In genomic region chr4:147432443-147432790, GRCm38 (mm10) we compare ENCODE assay signal across 12 mouse cellular contexts. TPM values are rescaled to one million over a fixed set of nuclear protein-coding genes. Genes with fewer than 3 reads are reported as not detected.
DNase-seq lines count a peak whose midpoint lies in the region; ATAC-seq lines count a peak whose summit lies in the region.
"Had no signal": no experiment of that assay in that cellular context is flagged by ENCODE, and none has a peak within 500 bp of the region (broad histone marks: within the 10 kb centered on the region; RNA-seq: fewer than 3 reads in every experiment).

No protein-coding gene starts in this region.

- no peak overlapping the region for H3K27ac ChIP-seq in kidney, embryonic 15.5 days
- no peak overlapping the region for H3K27ac ChIP-seq in embryonic facial prominence, embryonic 14.5 days (replicated peaks; ENCODE audit: low read depth, low read length)
- no peak overlapping the region for H3K27ac ChIP-seq in hindbrain, embryonic 14.5 days
- H3K27ac ChIP-seq in midbrain, embryonic 13.5 days: no peak overlapping the region

- H3K27me3 ChIP-seq in kidney, embryonic 15.5 days: no peaks in the 10 kb centered on the region
- H3K27me3 ChIP-seq in embryonic facial prominence, embryonic 14.5 days (replicated peaks; ENCODE audit: control insufficient read depth, insufficient read depth, low read length): no peaks in the 10 kb centered on the region
- H3K27me3 ChIP-seq in hindbrain, embryonic 14.5 days (ENCODE audit: control insufficient read depth, insufficient read depth, low read length): no peaks in the 10 kb centered on the region
- H3K27me3 ChIP-seq in midbrain, embryonic 13.5 days: no peaks in the 10 kb centered on the region
- H3K27me3 ChIP-seq: megakaryocyte, embryonic 14.5 days had no signal

- DNase-seq in kidney, adult 8-10 months: no peak
- no peak for DNase-seq in embryonic facial prominence, embryonic 14.5 days (ENCODE audit: low spot score)
- peak; percentile 26 for DNase-seq in hindbrain, embryonic 14.5 days (ENCODE audit: low spot score)
- no peak for DNase-seq in cerebellum, postnatal 36 days
- no peak for DNase-seq in gastrocnemius, postnatal 4 days (ENCODE audit: low spot score in 2 of 2)
- DNase-seq in adrenal gland, adult 2 months: no peak
- DNase-seq: heart, adult 18-20 months; right cerebral cortex, postnatal 25 days had no signal

- WGBS in kidney, embryonic 15.5 days: 85% methylated on average over 1 of the region's 1 CpGs
- WGBS in embryonic facial prominence, embryonic 14.5 days: 93% methylated on average over 1 of the region's 1 CpGs
- 91% methylated on average over 1 of the region's 1 CpGs for WGBS in hindbrain, embryonic 14.5 days
- 87% methylated on average over 1 of the region's 1 CpGs for WGBS in midbrain, embryonic 13.5 days

- H3K4me1 ChIP-seq in kidney, embryonic 15.5 days: no peaks in the 10 kb centered on the region
- no peaks in the 10 kb centered on the region for H3K4me1 ChIP-seq in embryonic facial prominence, embryonic 14.5 days (ENCODE audit: control insufficient read depth, insufficient read depth, low read length)
- H3K4me1 ChIP-seq in hindbrain, embryonic 14.5 days (replicated peaks; ENCODE audit: control insufficient read depth, insufficient read depth, low read length): no peaks in the 10 kb centered on the region
- no peaks in the 10 kb centered on the region for H3K4me1 ChIP-seq in midbrain, embryonic 13.5 days (replicated peaks)
- H3K4me1 ChIP-seq: megakaryocyte, embryonic 14.5 days had no signal

- H3K36me3 ChIP-seq in kidney, embryonic 15.5 days: no peaks in the 10 kb centered on the region
- H3K36me3 ChIP-seq in embryonic facial prominence, embryonic 14.5 days (ENCODE audit: control insufficient read depth, insufficient read depth, low read length): no peaks in the 10 kb centered on the region
- no peaks in the 10 kb centered on the region for H3K36me3 ChIP-seq in hindbrain, embryonic 14.5 days (replicated peaks; ENCODE audit: control insufficient read depth, insufficient read depth)
- no peaks in the 10 kb centered on the region for H3K36me3 ChIP-seq in midbrain, embryonic 13.5 days
- H3K36me3 ChIP-seq: G1E had no signal

- H3K4me3 ChIP-seq in kidney, embryonic 15.5 days (replicated peaks): no peak overlapping the region
- H3K4me3 ChIP-seq in embryonic facial prominence, embryonic 14.5 days (ENCODE audit: low read depth, low read length): no peak overlapping the region
- no peak overlapping the region for H3K4me3 ChIP-seq in hindbrain, embryonic 14.5 days (replicated peaks; ENCODE audit: low read length)
- no peak overlapping the region for H3K4me3 ChIP-seq in midbrain, embryonic 13.5 days (replicated peaks)
- H3K4me3 ChIP-seq: megakaryocyte, embryonic 14.5 days had no signal

- H3K9ac ChIP-seq in kidney, embryonic 15.5 days: no peak overlapping the region
- no peak overlapping the region for H3K9ac ChIP-seq in embryonic facial prominence, embryonic 14.5 days (ENCODE audit: low read depth, low read length)
- no peak overlapping the region for H3K9ac ChIP-seq in hindbrain, embryonic 14.5 days
- H3K9ac ChIP-seq in midbrain, embryonic 13.5 days (replicated peaks): no peak overlapping the region

- no peak overlapping the region for H3K4me2 ChIP-seq in kidney, embryonic 15.5 days
- no peak overlapping the region for H3K4me2 ChIP-seq in embryonic facial prominence, embryonic 14.5 days (ENCODE audit: low read depth, low read length)
- no peak overlapping the region for H3K4me2 ChIP-seq in hindbrain, embryonic 14.5 days (replicated peaks)
- H3K4me2 ChIP-seq in midbrain, embryonic 13.5 days (replicated peaks): no peak overlapping the region

- peak; percentile 9 for ATAC-seq in kidney, embryonic 15.5 days (replicated peaks; ENCODE audit: low FRiP score)
- ATAC-seq in embryonic facial prominence, embryonic 14.5 days (ENCODE audit: low read depth): peak; percentile 24; the same call in 1 of the 2 replicates
- peak; percentile 29; the same call in 1 of the 2 replicates for ATAC-seq in hindbrain, embryonic 14.5 days (ENCODE audit: low FRiP score)
- peak; percentile 47 for ATAC-seq in midbrain, embryonic 13.5 days

- H3K9me3 ChIP-seq in kidney, embryonic 15.5 days (replicated peaks): peaks cover 37% of the 10 kb centered on the region
- H3K9me3 ChIP-seq in embryonic facial prominence, embryonic 14.5 days (ENCODE audit: control insufficient read depth, low read length): peaks cover 62% of the 10 kb centered on the region
- peaks cover 68% of the 10 kb centered on the region for H3K9me3 ChIP-seq in hindbrain, embryonic 14.5 days (ENCODE audit: control insufficient read depth, low read length)
- peaks cover 46% of the 10 kb centered on the region for H3K9me3 ChIP-seq in midbrain, embryonic 13.5 days

RNA-seq across cellular contexts. Expression of gene Zfp982, which starts 59.8 kb away (rescaled TPM):
- polyA plus RNA-seq in kidney, embryonic 15.5 days (2015; fragmentation: Nextera tagmentation; extraction: Ambion mirVana): 7.7 and 8.0 TPM in 2 replicates
- 4.2 and 5.8 TPM in 2 replicates for polyA plus RNA-seq in embryonic facial prominence, embryonic 14.5 days (2014; fragmentation: Nextera tagmentation; extraction: Ambion mirVana)
- polyA plus RNA-seq in hindbrain, embryonic 14.5 days (2014; fragmentation: Nextera tagmentation; extraction: Ambion mirVana): 7.2 and 7.7 TPM in 2 replicates
- 4.0 and 4.6 TPM in 2 replicates for polyA plus RNA-seq in midbrain, embryonic 13.5 days (2015; fragmentation: Nextera tagmentation; extraction: Ambion mirVana)
- total RNA-seq in gastrocnemius, postnatal 4 days (2021): 1 to 10 TPM; 4.6 to 7.0 TPM
- total RNA-seq in adrenal gland, adult 2 months (2021): 10 to 100 TPM; 12.9 to 14.3 TPM
- polyA plus RNA-seq in adrenal gland, adult 2 months (2012; rRNA removed): not detected in 2 replicates
- polyA plus RNA-seq: G1E had no signal
